Mouse (Mus musculus) testis, adult 2 months (tissue): ENCODE results near the gene Diras2.
"Not testable (repeated sequence)": the region's sequence is repeated elsewhere in the genome, so short reads cannot be mapped to it uniquely, and the experiment has no call there.

Experiments used
- CTCF ChIP-seq: fragments of 200-500 bp; IDR thresholded peaks from 2 replicates; pipeline ENCODE4 v1.5.1; 2012; ENCODE audit warnings: low read depth, mild to moderate bottlenecking, inconsistent platforms, low read length, moderate library complexity; ENCODE audit not compliant: control insufficient read depth, insufficient read depth, insufficient replicate concordance
- POLR2A ChIP-seq: fragments of 200-500 bp; IDR thresholded peaks from 2 replicates; pipeline ENCODE4 v1.6.1; 2012; ENCODE audit warnings: low read depth, mild to moderate bottlenecking, inconsistent platforms, low read length, moderate library complexity; ENCODE audit not compliant: control insufficient read depth

DNA sequence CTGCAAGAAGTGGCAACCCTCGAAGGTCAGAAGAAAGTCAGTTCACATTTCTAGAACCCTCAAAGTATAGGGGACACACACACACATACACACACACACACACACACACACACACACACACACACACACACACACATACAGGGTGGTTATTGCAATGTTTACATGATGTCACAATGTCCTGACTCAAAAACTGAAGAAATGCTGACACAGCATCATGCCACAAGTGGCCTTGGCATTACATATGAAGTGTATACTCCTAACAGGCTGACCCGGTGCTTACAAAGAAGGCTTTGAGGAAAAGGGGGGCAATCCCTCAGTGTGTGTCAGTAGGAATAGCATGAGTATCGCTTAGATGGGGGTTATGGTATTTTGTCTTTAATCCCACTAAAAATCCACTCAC, 24.3 kb downstream of the Diras2 start:
- TF ChIP-seq POLR2A, CTCF: not testable (repeated sequence)
